Mouse (Mus musculus): Measurements from ENCODE around the gene Slc35g3.
"Not testable (repeated sequence)": the region's sequence is repeated elsewhere in the genome, so short reads cannot be mapped to it uniquely, and the experiment has no call there.

The Slc35g3 gene

GRCm38 (mm10) chr11:69754701-69755100 lies 7.1 kb downstream of the Slc35g3 start:
- no peak for DNase-seq (ENCODE audit: low read depth, low spot score)

- no peak for DNase-seq (ENCODE audit: low read depth, low spot score)
Observed at GRCm38 (mm10) chr11:69754233-69754632, 7.5 kb downstream of the Slc35g3 start.

GRCm38 (mm10) chr11:69752686-69753085 lies 9.1 kb downstream of the Slc35g3 start:
- DNase-seq (ENCODE audit: low read depth, low spot score) = no peak

GRCm38 (mm10) chr11:69751635-69752034 lies 10.1 kb downstream of the Slc35g3 start:
- no peak for DNase-seq (ENCODE audit: low read depth, low spot score)

- DNase-seq (ENCODE audit: low read depth, low spot score) = not testable (repeated sequence)
Observed at GRCm38 (mm10) chr11:69731408-69731807, 30.4 kb downstream of the Slc35g3 start.

- DNase-seq (ENCODE audit: low read depth, low spot score) = peak; percentile 32
Observed at GRCm38 (mm10) chr11:69729063-69729462, 32.7 kb downstream of the Slc35g3 start.

- DNase-seq (ENCODE audit: low read depth, low spot score) = no peak
Observed at GRCm38 (mm10) chr11:69725951-69726350, 35.8 kb downstream of the Slc35g3 start.

- no peak for DNase-seq (ENCODE audit: low read depth, low spot score)
Observed at GRCm38 (mm10) chr11:69723074-69723473, 38.7 kb downstream of the Slc35g3 start.

GRCm38 (mm10) chr11:69720852-69721251 lies 40.9 kb downstream of the Slc35g3 start:
- DNase-seq (ENCODE audit: low read depth, low spot score) = no peak

- DNase-seq (ENCODE audit: low read depth, low spot score) = no peak
Observed at GRCm38 (mm10) chr11:69719423-69719822, 42.3 kb downstream of the Slc35g3 start.

- no peak for DNase-seq (ENCODE audit: low read depth, low spot score)
Observed at GRCm38 (mm10) chr11:69718661-69719060, 43.1 kb downstream of the Slc35g3 start.

- DNase-seq (ENCODE audit: low read depth, low spot score) = no peak
Observed at GRCm38 (mm10) chr11:69716953-69717352, 44.8 kb downstream of the Slc35g3 start.

- no peak for DNase-seq (ENCODE audit: low read depth, low spot score)
Observed at GRCm38 (mm10) chr11:69715929-69716328, 45.8 kb downstream of the Slc35g3 start.

- no peak for DNase-seq (ENCODE audit: low read depth, low spot score)
Observed at GRCm38 (mm10) chr11:69715482-69715881, 46.3 kb downstream of the Slc35g3 start.

- DNase-seq (ENCODE audit: low read depth, low spot score) = no peak
Observed at GRCm38 (mm10) chr11:69714636-69715329, 47.0 kb downstream of the Slc35g3 start.

- no peak for DNase-seq (ENCODE audit: low read depth, low spot score)
Observed at GRCm38 (mm10) chr11:69712954-69713672, 48.7 kb downstream of the Slc35g3 start.

- no peak for DNase-seq (ENCODE audit: low read depth, low spot score)
Observed at GRCm38 (mm10) chr11:69711082-69711481, 50.7 kb downstream of the Slc35g3 start.

- no peak for DNase-seq (ENCODE audit: low read depth, low spot score)
Observed at GRCm38 (mm10) chr11:69710470-69710869, 51.3 kb downstream of the Slc35g3 start.
